Comparison of ENCODE assay signal across 8 mouse cellular contexts in genomic region chr9:29750371-29751014, GRCm38 (mm10).
A peak's percentile ranks its signal among the peaks of the same experiment; 100 is the strongest.
DNase-seq lines count a peak whose midpoint lies in the region; ATAC-seq and TF ChIP-seq lines count a peak whose summit lies in the region.

No protein-coding gene starts in this region.

- H3K4me1 ChIP-seq in forebrain, embryonic 13.5 days, result peaks cover 22% of the 10 kb centered on the region
- peaks cover 13% of the 10 kb centered on the region for H3K4me1 ChIP-seq in hindbrain, embryonic 10.5 days (replicated peaks)
- no peaks in the 10 kb centered on the region for H3K4me1 ChIP-seq in stomach, postnatal 0 days (replicated peaks; ENCODE audit: control insufficient read depth, insufficient read depth)

- H3K9ac ChIP-seq in forebrain, embryonic 13.5 days, result peak overlapping the region; percentile 30
- H3K9ac ChIP-seq in stomach, postnatal 0 days (ENCODE audit: low read length), result no peak overlapping the region; the same call in 1 of the 2 replicates

- H3K27me3 ChIP-seq in forebrain, embryonic 13.5 days, result no peaks in the 10 kb centered on the region
- H3K27me3 ChIP-seq in hindbrain, embryonic 10.5 days (ENCODE audit: insufficient read depth, poor library complexity, severe bottlenecking), result no peaks in the 10 kb centered on the region
- H3K27me3 ChIP-seq in stomach, postnatal 0 days (ENCODE audit: control insufficient read depth, insufficient read depth, low read length), result no peaks in the 10 kb centered on the region

- peak; percentile 29 for DNase-seq in ovary, postnatal 36 days (ENCODE audit: low spot score)
- no peak for DNase-seq in ovary, adult 18-20 months (ENCODE audit: low spot score)
- no peak for DNase-seq in hindbrain, embryonic 10.5 days (ENCODE audit: low spot score)
- peak; percentile 45 to 65 for DNase-seq in left cerebral cortex, adult 2 months (ENCODE audit: extremely low spot score in 1 of 2, low spot score in 2 of 2)
- DNase-seq in lung, postnatal 36 days, result peak; percentile 62
- no peak for DNase-seq in stomach, postnatal 0 days (ENCODE audit: low spot score)
- DNase-seq in yolk sac, embryonic 10.5 days (ENCODE audit: low spot score), result no peak

- peak overlapping the region; percentile 72 for H3K27ac ChIP-seq in forebrain, embryonic 13.5 days
- peak overlapping the region; percentile 46; the same call in 1 of the 2 replicates for H3K27ac ChIP-seq in hindbrain, embryonic 10.5 days
- peak overlapping the region; percentile 77 for H3K27ac ChIP-seq in left cerebral cortex, adult 2 months
- no peak overlapping the region for H3K27ac ChIP-seq in stomach, postnatal 0 days (replicated peaks)

- intact Hi-C loops in left cerebral cortex, adult 2 months (cut with DNase I), result loop anchor here (2.0 to 5.0 kb wide), 3 partner anchors 42 to 212 kb away; partner anchors contain the start of gene Ntm

- H3K4me2 ChIP-seq in forebrain, embryonic 13.5 days, result peak overlapping the region; percentile 60
- peak overlapping the region; percentile 52 for H3K4me2 ChIP-seq in stomach, postnatal 0 days (replicated peaks; ENCODE audit: low read depth)

- peak overlapping the region; percentile 31 for H3K4me3 ChIP-seq in forebrain, embryonic 13.5 days
- H3K4me3 ChIP-seq in hindbrain, embryonic 10.5 days, result peak overlapping the region; percentile 29
- peak overlapping the region; percentile 36 for H3K4me3 ChIP-seq in left cerebral cortex, adult 2 months
- H3K4me3 ChIP-seq in stomach, postnatal 0 days (ENCODE audit: low read depth, low read length), result peak overlapping the region; percentile 22

- no peak for TF ChIP-seq CTCF in left cerebral cortex, adult 2 months (IDR thresholded peaks at IDR 0.05)
- no peak for TF ChIP-seq CTCF in stomach, postnatal 0 days (IDR thresholded peaks at IDR 0.05; ENCODE audit: low read depth)

- 10% methylated on average over 15 of the region's 15 CpGs for WGBS in forebrain, embryonic 13.5 days
- 30% methylated on average over 15 of the region's 15 CpGs for WGBS in hindbrain, embryonic 10.5 days
- WGBS in stomach, postnatal 0 days, result 22% methylated on average over 15 of the region's 15 CpGs

- no peaks in the 10 kb centered on the region for H3K36me3 ChIP-seq in forebrain, embryonic 13.5 days (ENCODE audit: poor library complexity, severe bottlenecking)
- no peaks in the 10 kb centered on the region for H3K36me3 ChIP-seq in hindbrain, embryonic 10.5 days
- no peaks in the 10 kb centered on the region for H3K36me3 ChIP-seq in stomach, postnatal 0 days (ENCODE audit: control insufficient read depth, insufficient read depth, low read length)

- no peaks in the 10 kb centered on the region for H3K9me3 ChIP-seq in forebrain, embryonic 13.5 days (replicated peaks)
- no peaks in the 10 kb centered on the region for H3K9me3 ChIP-seq in hindbrain, embryonic 10.5 days
- no peaks in the 10 kb centered on the region for H3K9me3 ChIP-seq in stomach, postnatal 0 days (ENCODE audit: control insufficient read depth, low read length)

- peak; percentile 90 for ATAC-seq in forebrain, embryonic 13.5 days
- no peak for ATAC-seq in stomach, postnatal 0 days (ENCODE audit: low FRiP score, low TSS enrichment)

- no peak for TF ChIP-seq EP300 in stomach, postnatal 0 days (optimal IDR thresholded peaks at IDR 0.05)

Comparison
In these comparisons a context has a peak if more than half of its experiments do, and no peak if none do; other contexts are left out.
1. DNase-seq: peak in ovary, postnatal 36 days (single experiment), left cerebral cortex, adult 2 months (2 of 2) and lung, postnatal 36 days (single experiment); none in ovary, adult 18-20 months (single experiment), hindbrain, embryonic 10.5 days (single experiment), stomach, postnatal 0 days (single experiment) and yolk sac, embryonic 10.5 days (single experiment).
2. Peak in every context shown above with its lines, with median percentiles within 50 percentile points of each other: H3K4me3 ChIP-seq.